Mouse (Mus musculus): ENCODE data around the gene Tmem247.

DNA sequence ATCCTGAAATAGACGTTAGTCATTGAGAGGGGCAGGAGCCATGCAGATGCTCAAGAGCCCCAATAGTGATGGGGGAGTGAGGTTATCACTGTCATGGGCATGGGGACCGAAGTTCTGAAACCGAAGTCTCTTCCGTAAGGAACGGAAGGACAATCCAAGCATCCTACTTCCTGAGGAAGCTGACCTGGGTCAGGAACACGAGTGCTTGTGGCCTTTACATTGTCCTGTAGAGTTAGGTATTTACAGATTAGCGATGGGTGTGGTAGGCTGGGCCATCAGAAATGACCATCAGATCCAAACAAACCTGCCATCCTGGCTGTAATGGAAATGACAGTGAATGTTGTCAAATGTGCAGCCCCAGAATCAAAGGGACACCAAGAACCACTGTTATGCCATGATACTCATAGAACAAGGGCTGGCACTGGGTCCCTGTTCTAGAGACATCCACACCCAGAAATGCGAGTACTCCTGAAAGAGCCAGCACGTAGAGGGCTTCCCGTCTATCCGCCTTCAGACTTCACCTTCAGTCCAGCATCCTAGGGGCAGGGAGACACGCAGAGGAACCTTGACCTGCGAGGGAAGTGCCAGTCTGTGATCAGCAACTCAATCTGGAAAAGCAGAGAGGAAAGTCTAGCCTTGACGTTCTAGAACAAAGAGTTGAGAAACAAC, 14.6 kb upstream of the Tmem247 start:
- TF ChIP-seq POLR2A (IDR thresholded peaks at IDR 0.05; ENCODE audit: control insufficient read depth, extremely low read depth, insufficient read depth, low read length, poor library complexity) (no peak), CTCF (IDR thresholded peaks at IDR 0.05; ENCODE audit: borderline replicate concordance, control insufficient read depth, extremely low read depth, insufficient read depth, low read length, poor library complexity) (no peak)
